Mouse (Mus musculus): ENCODE measurements around the gene Depp1. TPM values are rescaled to one million over a fixed set of nuclear protein-coding genes. Genes with fewer than 3 reads are reported as not detected.
A peak's percentile ranks its signal among the peaks of the same experiment; 100 is the strongest.

The Depp1 gene
- polyA plus RNA-seq, 1 experiment from 2014 or later: 13.0 TPM

GRCm38 (mm10) chr6:116653684-116654454 lies 3.5 kb downstream of the Depp1 start:
- H3K36me3 ChIP-seq (ENCODE audit: control insufficient read depth, insufficient read depth): peaks cover 10% of the 10 kb centered on the region; the same call in 1 of the 2 replicates
- no peaks in the 10 kb centered on the region for H3K9me3 ChIP-seq (ENCODE audit: control insufficient read depth)
- no peak overlapping the region for H3K4me3 ChIP-seq (ENCODE audit: low read depth, low read length)
- H3K9ac ChIP-seq (ENCODE audit: low read depth, low read length): no peak overlapping the region
- no peaks in the 10 kb centered on the region for H3K27me3 ChIP-seq (replicated peaks; ENCODE audit: control insufficient read depth, insufficient read depth, low read length)
- H3K4me1 ChIP-seq (replicated peaks; ENCODE audit: control insufficient read depth, insufficient read depth, low read length): 0 out of 2 replicates have a peak, but pooled peaks cover 3% of the 10 kb centered on the region
- H3K4me2 ChIP-seq (replicated peaks; ENCODE audit: low read depth): no peak overlapping the region
- TF ChIP-seq CTCF (IDR thresholded peaks at IDR 0.05; ENCODE audit: low read depth): peak; percentile 92
- no peak overlapping the region for H3K27ac ChIP-seq (ENCODE audit: low read depth, low read length)
- WGBS: 58% methylated on average over 9 of the region's 9 CpGs
- ATAC-seq: peak; percentile 60

- Histone ChIP-seq H3K27ac (ENCODE audit: low read depth, low read length) (no peak overlapping the region), H3K27me3 (replicated peaks; ENCODE audit: control insufficient read depth, insufficient read depth, low read length) (no peaks in the 10 kb centered on the region), H3K4me1 (replicated peaks; ENCODE audit: control insufficient read depth, insufficient read depth, low read length) (no peaks in the 10 kb centered on the region), H3K9ac (ENCODE audit: low read depth, low read length) (no peak overlapping the region), H3K4me2 (replicated peaks; ENCODE audit: low read depth) (no peak overlapping the region), H3K36me3 (ENCODE audit: control insufficient read depth, insufficient read depth) (no peaks in the 10 kb centered on the region), H3K9me3 (ENCODE audit: control insufficient read depth) (no peaks in the 10 kb centered on the region), H3K4me3 (ENCODE audit: low read depth, low read length) (no peak overlapping the region)
- no peak for ATAC-seq
- TF ChIP-seq CTCF (IDR thresholded peaks at IDR 0.05; ENCODE audit: low read depth): no peak
- 84% methylated on average over 2 of the region's 2 CpGs for WGBS
Observed at GRCm38 (mm10) chr6:116663364-116663763, 13.0 kb downstream of the Depp1 start.

GRCm38 (mm10) chr6:116664031-116664430 lies 13.6 kb downstream of the Depp1 start:
- Histone ChIP-seq H3K27ac (ENCODE audit: low read depth, low read length) (no peak overlapping the region; the same call in 1 of the 2 replicates), H3K9ac (ENCODE audit: low read depth, low read length) (no peak overlapping the region), H3K4me1 (replicated peaks; ENCODE audit: control insufficient read depth, insufficient read depth, low read length) (no peaks in the 10 kb centered on the region), H3K36me3 (ENCODE audit: control insufficient read depth, insufficient read depth) (no peaks in the 10 kb centered on the region), H3K27me3 (replicated peaks; ENCODE audit: control insufficient read depth, insufficient read depth, low read length) (no peaks in the 10 kb centered on the region), H3K4me3 (ENCODE audit: low read depth, low read length) (no peak overlapping the region), H3K4me2 (replicated peaks; ENCODE audit: low read depth) (no peak overlapping the region), H3K9me3 (ENCODE audit: control insufficient read depth) (no peaks in the 10 kb centered on the region)
- 79% methylated on average over 6 of the region's 6 CpGs for WGBS
- no peak for TF ChIP-seq CTCF (IDR thresholded peaks at IDR 0.05; ENCODE audit: low read depth)
- no peak for ATAC-seq

GRCm38 (mm10) chr6:116664830-116665229 lies 14.4 kb downstream of the Depp1 start:
- no peaks in the 10 kb centered on the region for H3K27me3 ChIP-seq (replicated peaks; ENCODE audit: control insufficient read depth, insufficient read depth, low read length)
- H3K4me2 ChIP-seq (replicated peaks; ENCODE audit: low read depth): no peak overlapping the region
- no peaks in the 10 kb centered on the region for H3K9me3 ChIP-seq (ENCODE audit: control insufficient read depth)
- H3K4me1 ChIP-seq (replicated peaks; ENCODE audit: control insufficient read depth, insufficient read depth, low read length): no peaks in the 10 kb centered on the region
- no peak overlapping the region for H3K27ac ChIP-seq (ENCODE audit: low read depth, low read length)
- no peaks in the 10 kb centered on the region for H3K36me3 ChIP-seq (ENCODE audit: control insufficient read depth, insufficient read depth)
- H3K9ac ChIP-seq (ENCODE audit: low read depth, low read length): no peak overlapping the region
- no peak for ATAC-seq
- no peak overlapping the region for H3K4me3 ChIP-seq (ENCODE audit: low read depth, low read length)
- TF ChIP-seq CTCF (IDR thresholded peaks at IDR 0.05; ENCODE audit: low read depth): no peak
- 77% methylated on average over 3 of the region's 3 CpGs for WGBS

GRCm38 (mm10) chr6:116666085-116666750 lies 15.8 kb downstream of the Depp1 start:
- no peak for TF ChIP-seq CTCF (IDR thresholded peaks at IDR 0.05; ENCODE audit: low read depth)
- no peaks in the 10 kb centered on the region for H3K27me3 ChIP-seq (replicated peaks; ENCODE audit: control insufficient read depth, insufficient read depth, low read length)
- no peaks in the 10 kb centered on the region for H3K9me3 ChIP-seq (ENCODE audit: control insufficient read depth)
- no peak overlapping the region for H3K4me3 ChIP-seq (ENCODE audit: low read depth, low read length)
- ATAC-seq: no peak
- no peaks in the 10 kb centered on the region for H3K36me3 ChIP-seq (ENCODE audit: control insufficient read depth, insufficient read depth)
- WGBS: 88% methylated on average over 12 of the region's 12 CpGs
- H3K9ac ChIP-seq (ENCODE audit: low read depth, low read length): no peak overlapping the region
- no peak overlapping the region for H3K4me2 ChIP-seq (replicated peaks; ENCODE audit: low read depth)
- H3K27ac ChIP-seq (ENCODE audit: low read depth, low read length): no peak overlapping the region
- H3K4me1 ChIP-seq (replicated peaks; ENCODE audit: control insufficient read depth, insufficient read depth, low read length): no peaks in the 10 kb centered on the region

GRCm38 (mm10) chr6:116666892-116667291 lies 16.5 kb downstream of the Depp1 start:
- no peak overlapping the region for H3K4me2 ChIP-seq (replicated peaks; ENCODE audit: low read depth)
- WGBS: 64% methylated on average over 3 of the region's 3 CpGs
- ATAC-seq: no peak
- H3K27ac ChIP-seq (ENCODE audit: low read depth, low read length): no peak overlapping the region
- no peak overlapping the region for H3K4me3 ChIP-seq (ENCODE audit: low read depth, low read length)
- no peak overlapping the region for H3K9ac ChIP-seq (ENCODE audit: low read depth, low read length)
- TF ChIP-seq CTCF (IDR thresholded peaks at IDR 0.05; ENCODE audit: low read depth): no peak
- H3K4me1 ChIP-seq (replicated peaks; ENCODE audit: control insufficient read depth, insufficient read depth, low read length): no peaks in the 10 kb centered on the region
- H3K36me3 ChIP-seq (ENCODE audit: control insufficient read depth, insufficient read depth): no peaks in the 10 kb centered on the region
- no peaks in the 10 kb centered on the region for H3K27me3 ChIP-seq (replicated peaks; ENCODE audit: control insufficient read depth, insufficient read depth, low read length)
- no peaks in the 10 kb centered on the region for H3K9me3 ChIP-seq (ENCODE audit: control insufficient read depth)

Data from intestine, postnatal 0 days (tissue).